In the genomic region with DNA sequence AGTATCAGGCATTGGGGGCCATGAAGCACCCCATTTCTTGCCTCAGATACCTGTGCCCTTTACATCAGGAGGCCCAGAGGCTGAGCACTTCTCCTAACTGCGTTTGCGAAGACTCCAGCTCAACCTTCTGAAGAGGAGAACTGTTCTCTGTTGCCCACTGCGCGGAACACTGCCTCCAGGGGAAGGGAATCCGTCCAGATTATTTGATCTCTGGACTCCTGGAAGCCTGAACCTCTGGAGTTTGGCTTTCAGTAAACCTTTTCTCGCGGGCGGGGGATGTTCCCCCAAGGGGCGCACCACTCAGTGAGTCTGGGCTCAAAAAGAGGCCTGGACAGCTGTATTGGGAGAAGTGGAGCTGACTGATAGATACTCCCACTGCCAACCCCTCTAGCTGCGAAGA, we compare ENCODE assay signal across 22 mouse cellular contexts. TPM values are rescaled to one million over a fixed set of nuclear protein-coding genes. Genes with fewer than 3 reads are reported as not detected.
DNase-seq lines count a peak whose midpoint lies in the region; ATAC-seq and TF ChIP-seq lines count a peak whose summit lies in the region.
"Had no signal": no experiment of that assay in that cellular context is flagged by ENCODE, and none has a peak within 500 bp of the region (broad histone marks: within the 10 kb centered on the region; RNA-seq: fewer than 3 reads in every experiment).

No protein-coding gene starts in this region.

- no peak for TF ChIP-seq CTCF in midbrain, postnatal 0 days (IDR thresholded peaks at IDR 0.05)
- no peak for TF ChIP-seq CTCF in intestine, postnatal 0 days (IDR thresholded peaks at IDR 0.05; ENCODE audit: low read depth)

- H3K4me2 ChIP-seq in kidney, embryonic 14.5 days (replicated peaks; ENCODE audit: low read depth, low read length), result no peak overlapping the region
- H3K4me2 ChIP-seq in midbrain, postnatal 0 days (ENCODE audit: low read depth, low read length, poor library complexity, severe bottlenecking), result no peak overlapping the region
- peak overlapping the region; percentile 29; the same call in 1 of the 2 replicates for H3K4me2 ChIP-seq in hindbrain, embryonic 15.5 days
- H3K4me2 ChIP-seq in neural tube, embryonic 12.5 days (replicated peaks), result 0 out of 2 replicates have a peak overlapping the region, but pooled peaks have one; percentile 25
- no peak overlapping the region for H3K4me2 ChIP-seq in intestine, postnatal 0 days (replicated peaks; ENCODE audit: low read depth)
- H3K4me2 ChIP-seq: liver, embryonic 15.5 days had no signal

- no peak overlapping the region for H3K9ac ChIP-seq in kidney, embryonic 14.5 days (ENCODE audit: low read depth, low read length)
- H3K9ac ChIP-seq in midbrain, postnatal 0 days (replicated peaks; ENCODE audit: low read length, poor library complexity, severe bottlenecking), result no peak overlapping the region
- H3K9ac ChIP-seq in hindbrain, embryonic 15.5 days, result no peak overlapping the region
- H3K9ac ChIP-seq in neural tube, embryonic 12.5 days, result no peak overlapping the region
- no peak overlapping the region for H3K9ac ChIP-seq in intestine, postnatal 0 days (ENCODE audit: low read depth, low read length)
- H3K9ac ChIP-seq: embryonic facial prominence, embryonic 12.5 days; heart, embryonic 15.5 days; liver, embryonic 15.5 days had no signal

- DNase-seq in kidney, adult 11 months, result peak; percentile 53
- peak; percentile 29 for DNase-seq in midbrain, embryonic 10.5 days (ENCODE audit: low spot score)
- no peak for DNase-seq in midbrain, postnatal 0 days (ENCODE audit: low spot score)
- DNase-seq in cerebellum, postnatal 36 days, result no peak
- DNase-seq: adrenal gland, adult 2 months; lung, postnatal 10 days; right cerebral cortex, adult 18-20 months; spleen, adult 18-20 months; thymus, adult 2 months had no signal

- ATAC-seq in kidney, embryonic 14.5 days (ENCODE audit: low FRiP score, low TSS enrichment), result no peak
- ATAC-seq in midbrain, postnatal 0 days (ENCODE audit: low FRiP score), result no peak
- no peak for ATAC-seq in hindbrain, embryonic 15.5 days (ENCODE audit: low FRiP score, low read depth)
- ATAC-seq in neural tube, embryonic 12.5 days (ENCODE audit: low FRiP score, low read depth), result no peak
- ATAC-seq in intestine, postnatal 0 days, result no peak

- H3K36me3 ChIP-seq in kidney, embryonic 14.5 days (ENCODE audit: control insufficient read depth, insufficient read depth, low read length), result no peaks in the 10 kb centered on the region
- H3K36me3 ChIP-seq in midbrain, embryonic 10.5 days, result no peaks in the 10 kb centered on the region
- H3K36me3 ChIP-seq in midbrain, postnatal 0 days (ENCODE audit: insufficient read depth, low read length), result no peaks in the 10 kb centered on the region
- no peaks in the 10 kb centered on the region for H3K36me3 ChIP-seq in hindbrain, embryonic 15.5 days
- no peaks in the 10 kb centered on the region for H3K36me3 ChIP-seq in neural tube, embryonic 12.5 days
- H3K36me3 ChIP-seq in intestine, postnatal 0 days (ENCODE audit: control insufficient read depth, insufficient read depth), result no peaks in the 10 kb centered on the region
- H3K36me3 ChIP-seq: embryonic facial prominence, embryonic 12.5 days; heart, embryonic 15.5 days; liver, embryonic 15.5 days had no signal

- 34% methylated on average over 10 of the region's 10 CpGs for WGBS in kidney, embryonic 14.5 days
- WGBS in midbrain, embryonic 10.5 days, result 5% methylated on average over 10 of the region's 10 CpGs
- WGBS in midbrain, postnatal 0 days, result 16% methylated on average over 10 of the region's 10 CpGs
- 6% methylated on average over 10 of the region's 10 CpGs for WGBS in hindbrain, embryonic 15.5 days
- WGBS in neural tube, embryonic 12.5 days, result 28% methylated on average over 10 of the region's 10 CpGs
- 49% methylated on average over 10 of the region's 10 CpGs for WGBS in intestine, postnatal 0 days

- H3K27me3 ChIP-seq in kidney, embryonic 14.5 days (ENCODE audit: control insufficient read depth, insufficient read depth, low read length), result peaks cover 82% of the 10 kb centered on the region
- H3K27me3 ChIP-seq in midbrain, embryonic 10.5 days (ENCODE audit: low read depth, poor library complexity, severe bottlenecking), result peaks cover 100% of the 10 kb centered on the region
- peaks cover 75% of the 10 kb centered on the region for H3K27me3 ChIP-seq in midbrain, postnatal 0 days (ENCODE audit: insufficient read depth, low read length)
- H3K27me3 ChIP-seq in hindbrain, embryonic 15.5 days, result peaks cover 75% of the 10 kb centered on the region
- peaks cover 91% of the 10 kb centered on the region for H3K27me3 ChIP-seq in neural tube, embryonic 12.5 days (replicated peaks)
- peaks cover 95% of the 10 kb centered on the region for H3K27me3 ChIP-seq in intestine, postnatal 0 days (replicated peaks; ENCODE audit: control insufficient read depth, insufficient read depth, low read length)

- H3K9me3 ChIP-seq in kidney, embryonic 14.5 days (ENCODE audit: control insufficient read depth, low read length), result no peaks in the 10 kb centered on the region
- H3K9me3 ChIP-seq in midbrain, embryonic 10.5 days (replicated peaks), result no peaks in the 10 kb centered on the region
- no peaks in the 10 kb centered on the region for H3K9me3 ChIP-seq in midbrain, postnatal 0 days (ENCODE audit: low read length)
- no peaks in the 10 kb centered on the region for H3K9me3 ChIP-seq in hindbrain, embryonic 15.5 days
- H3K9me3 ChIP-seq in neural tube, embryonic 12.5 days, result no peaks in the 10 kb centered on the region
- H3K9me3 ChIP-seq in intestine, postnatal 0 days (ENCODE audit: control insufficient read depth), result no peaks in the 10 kb centered on the region
- H3K9me3 ChIP-seq: embryonic facial prominence, embryonic 12.5 days; heart, embryonic 15.5 days; liver, embryonic 15.5 days had no signal

- H3K4me1 ChIP-seq in kidney, embryonic 14.5 days (ENCODE audit: control insufficient read depth, insufficient read depth, low read length), result peaks cover 8% of the 10 kb centered on the region
- peaks cover 29% of the 10 kb centered on the region for H3K4me1 ChIP-seq in midbrain, embryonic 10.5 days
- H3K4me1 ChIP-seq in midbrain, postnatal 0 days (ENCODE audit: insufficient read depth, low read length), result no peaks in the 10 kb centered on the region
- peaks cover 7% of the 10 kb centered on the region for H3K4me1 ChIP-seq in hindbrain, embryonic 15.5 days (replicated peaks)
- H3K4me1 ChIP-seq in neural tube, embryonic 12.5 days, result peaks cover 16% of the 10 kb centered on the region
- no peaks in the 10 kb centered on the region for H3K4me1 ChIP-seq in intestine, postnatal 0 days (replicated peaks; ENCODE audit: control insufficient read depth, insufficient read depth, low read length)
- H3K4me1 ChIP-seq: liver, embryonic 15.5 days had no signal

- H3K4me3 ChIP-seq in kidney, embryonic 14.5 days (ENCODE audit: low read length), result no peak overlapping the region
- H3K4me3 ChIP-seq in midbrain, embryonic 10.5 days, result no peak overlapping the region
- no peak overlapping the region for H3K4me3 ChIP-seq in midbrain, postnatal 0 days (ENCODE audit: low read depth, low read length)
- H3K4me3 ChIP-seq in hindbrain, embryonic 15.5 days, result no peak overlapping the region
- no peak overlapping the region for H3K4me3 ChIP-seq in neural tube, embryonic 12.5 days
- H3K4me3 ChIP-seq in intestine, postnatal 0 days (ENCODE audit: low read depth, low read length), result no peak overlapping the region
- H3K4me3 ChIP-seq: embryonic facial prominence, embryonic 12.5 days; liver, embryonic 15.5 days had no signal

- no peak overlapping the region for H3K27ac ChIP-seq in kidney, embryonic 14.5 days (ENCODE audit: low read depth, low read length)
- H3K27ac ChIP-seq in midbrain, embryonic 10.5 days (replicated peaks), result no peak overlapping the region
- H3K27ac ChIP-seq in midbrain, postnatal 0 days (ENCODE audit: low read depth, low read length), result no peak overlapping the region
- no peak overlapping the region for H3K27ac ChIP-seq in hindbrain, embryonic 15.5 days (replicated peaks)
- H3K27ac ChIP-seq in neural tube, embryonic 12.5 days, result no peak overlapping the region
- no peak overlapping the region for H3K27ac ChIP-seq in intestine, postnatal 0 days (ENCODE audit: low read depth, low read length)
- H3K27ac ChIP-seq: embryonic facial prominence, embryonic 12.5 days; heart, embryonic 15.5 days; liver, embryonic 15.5 days had no signal

RNA-seq across cellular contexts. Expression of a gene that starts 3.5 kb away (rescaled TPM):
- not detected in 2 replicates for polyA plus RNA-seq in kidney, embryonic 14.5 days (2014; fragmentation: Nextera tagmentation; extraction: Ambion mirVana)
- polyA plus RNA-seq in midbrain, embryonic 10.5 days (2016; fragmentation: Nextera tagmentation; extraction: Ambion mirVana), result 0.15 and 0.29 TPM in 2 replicates
- total RNA-seq in midbrain, postnatal 0 days (2014; rRNA removed), result 1.0 and 2.2 TPM in 2 replicates
- 0.85 and 1.0 TPM in 2 replicates for polyA plus RNA-seq in midbrain, postnatal 0 days (2015; fragmentation: Nextera tagmentation; extraction: Ambion mirVana)
- 2.7 and 3.8 TPM in 2 replicates for polyA plus RNA-seq in hindbrain, embryonic 15.5 days (2015; fragmentation: Nextera tagmentation; extraction: Ambion mirVana)
- polyA plus RNA-seq in neural tube, embryonic 12.5 days (2016; fragmentation: Nextera tagmentation; extraction: Ambion mirVana), result 4.1 and 4.5 TPM in 2 replicates
- polyA plus RNA-seq in intestine, postnatal 0 days (2015; fragmentation: Nextera tagmentation; extraction: Ambion mirVana), result 0.04 TPM in 1 of 2 replicates, not detected in the other
- total RNA-seq: gastrocnemius, adult 8-10 months; heart, adult 18-20 months; hematopoietic stem cell, adult 5-6 weeks; layer of hippocampus, postnatal 25 days; left cerebral cortex, postnatal 25 days had no signal
- polyA plus RNA-seq: adrenal gland, adult 2 months; heart, embryonic 15.5 days; liver, embryonic 15.5 days; thymus, adult 2 months had no signal

RNA-seq across cellular contexts. Expression of a gene that starts 49.1 kb away (rescaled TPM):
- not detected in 2 replicates for polyA plus RNA-seq in kidney, embryonic 14.5 days (2014; fragmentation: Nextera tagmentation; extraction: Ambion mirVana)
- polyA plus RNA-seq in midbrain, embryonic 10.5 days (2016; fragmentation: Nextera tagmentation; extraction: Ambion mirVana), result not detected in 2 replicates
- total RNA-seq in midbrain, postnatal 0 days (2014; rRNA removed), result not detected in 2 replicates
- not detected in 2 replicates for polyA plus RNA-seq in midbrain, postnatal 0 days (2015; fragmentation: Nextera tagmentation; extraction: Ambion mirVana)
- polyA plus RNA-seq in hindbrain, embryonic 15.5 days (2015; fragmentation: Nextera tagmentation; extraction: Ambion mirVana), result 0.07 TPM in 1 of 2 replicates, not detected in the other
- 0.10 and 1.3 TPM in 2 replicates for polyA plus RNA-seq in neural tube, embryonic 12.5 days (2016; fragmentation: Nextera tagmentation; extraction: Ambion mirVana)
- polyA plus RNA-seq in intestine, postnatal 0 days (2015; fragmentation: Nextera tagmentation; extraction: Ambion mirVana), result not detected in 2 replicates
- total RNA-seq: adrenal gland, adult 2 months; heart, adult 18-20 months; hematopoietic stem cell, adult 5-6 weeks; layer of hippocampus, postnatal 25 days; left cerebral cortex, postnatal 25 days had no signal
- polyA plus RNA-seq: adrenal gland, adult 2 months; embryonic facial prominence, embryonic 12.5 days; heart, embryonic 15.5 days; liver, embryonic 15.5 days; stomach, embryonic 14.5 days; thymus, adult 2 months had no signal

Comparison
In these comparisons a context has a peak if more than half of its experiments do, and no peak if none do; other contexts are left out.
1. DNase-seq: peak in kidney, adult 11 months (single experiment) and midbrain, embryonic 10.5 days (single experiment); none in midbrain, postnatal 0 days (single experiment) and cerebellum, postnatal 36 days (0 of 2).
2. H3K4me2 ChIP-seq: peak in hindbrain, embryonic 15.5 days (single experiment) and neural tube, embryonic 12.5 days (single experiment); none in kidney, embryonic 14.5 days (single experiment), midbrain, postnatal 0 days (single experiment) and intestine, postnatal 0 days (single experiment).